Mouse (Mus musculus) spleen, postnatal 4 days (tissue): Measurements from ENCODE around the gene Armc2.
A peak's percentile ranks its signal among the peaks of the same experiment; 100 is the strongest.

Experiments used
- DNase-seq, 2 experiments: peaks; one replicate each; pipeline ENCODE4 v3.0.0; 2022; ENCODE audit warnings: low spot score in 2 of 2

Gene Armc2

DNA sequence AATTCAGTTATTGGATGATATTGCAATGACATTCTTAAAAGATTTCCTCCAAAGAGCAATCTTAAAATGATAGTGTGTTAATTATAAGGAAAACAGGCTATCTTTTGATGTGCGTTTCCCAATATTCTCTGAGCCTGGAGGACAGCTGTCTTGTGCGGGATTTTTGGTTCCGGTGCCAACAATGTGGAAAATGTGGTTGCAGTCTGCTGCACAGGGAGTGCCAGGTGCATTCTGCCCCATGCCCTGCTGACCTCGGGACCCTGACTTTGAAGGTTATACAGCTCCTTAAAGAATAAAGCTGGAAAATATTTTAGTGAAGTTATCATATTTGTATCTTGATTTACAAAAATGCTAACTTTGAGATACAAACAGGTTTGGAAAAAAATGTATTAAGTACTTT lies 110.3 kb downstream of the Armc2 start:
- DNase-seq, result no peak

DNA sequence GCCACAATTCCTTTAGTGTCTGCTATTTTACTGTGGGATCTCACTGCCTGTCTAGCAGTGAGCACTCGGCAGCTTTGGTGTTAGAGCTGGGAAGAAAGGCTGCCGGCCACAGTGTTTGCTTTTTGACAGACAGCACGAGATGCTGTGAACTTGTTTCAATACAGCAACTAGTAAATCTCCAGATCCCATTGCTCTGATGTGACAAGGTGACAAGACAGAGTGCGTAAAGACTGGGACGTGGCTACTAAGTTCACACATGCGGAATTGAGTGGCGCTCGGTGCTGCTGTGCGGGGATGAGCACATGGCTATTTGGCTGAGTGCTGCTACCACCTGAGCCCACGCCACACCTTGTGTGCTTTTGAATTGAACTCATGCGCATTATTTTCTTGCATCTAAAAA lies 110.8 kb downstream of the Armc2 start:
- DNase-seq, result no peak

DNA sequence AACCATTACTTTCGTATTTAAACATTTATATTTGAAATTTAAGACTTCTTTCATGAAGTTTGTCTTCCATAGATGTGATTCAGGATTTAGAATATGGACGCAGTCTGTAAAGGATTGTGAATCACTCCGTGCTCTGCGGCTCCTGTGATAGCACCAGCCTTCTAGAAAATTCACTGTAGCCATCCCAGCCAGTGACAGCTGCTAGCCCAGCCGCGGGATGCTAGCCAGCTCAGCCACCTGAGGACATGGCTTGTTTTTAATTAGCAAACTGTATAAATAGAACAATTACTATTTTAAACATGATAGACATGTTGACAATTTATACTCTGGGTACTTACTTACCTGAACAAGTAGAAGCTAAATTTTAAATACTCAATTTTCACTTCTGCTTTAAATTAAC lies 116.4 kb downstream of the Armc2 start:
- no peak for DNase-seq

DNA sequence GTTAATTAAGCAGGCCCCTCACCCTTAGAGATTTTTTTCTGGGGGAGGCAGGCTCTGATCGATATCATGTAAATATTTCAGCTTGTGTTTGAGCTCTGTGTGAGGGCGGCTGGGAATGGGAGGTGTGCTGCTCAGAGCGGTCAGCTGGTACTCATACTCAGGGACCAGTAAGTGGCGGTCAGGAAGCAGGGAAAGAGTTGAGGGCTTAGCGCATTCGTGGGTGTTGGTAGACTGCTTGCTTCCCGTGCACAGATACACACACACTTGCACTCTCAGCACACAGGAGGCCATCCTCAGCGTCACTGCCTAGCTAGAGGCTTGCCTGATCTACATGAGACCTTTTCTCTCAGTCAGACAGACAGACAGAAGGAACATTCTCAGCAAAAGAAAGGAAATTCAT lies 116.8 kb downstream of the Armc2 start:
- no peak for DNase-seq

DNA sequence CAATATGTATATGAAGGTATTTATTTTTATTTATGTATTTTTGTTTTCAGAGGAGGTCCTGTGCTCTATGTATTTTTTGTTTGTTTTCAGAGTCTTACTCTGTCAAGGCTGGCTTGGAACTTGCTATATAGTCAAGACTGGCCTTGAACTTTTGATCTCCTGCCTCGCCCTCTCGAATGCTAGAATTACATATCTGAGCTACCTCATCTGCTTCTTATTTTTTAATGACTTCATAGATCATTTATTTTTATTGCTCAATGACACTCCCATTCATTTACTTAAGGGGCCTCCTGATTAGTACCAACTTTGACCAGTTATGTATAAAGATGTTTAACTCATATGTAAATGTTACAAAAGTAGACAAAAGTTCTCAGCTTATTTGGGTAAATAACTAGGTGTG lies 121.4 kb downstream of the Armc2 start:
- DNase-seq, result no peak

DNA sequence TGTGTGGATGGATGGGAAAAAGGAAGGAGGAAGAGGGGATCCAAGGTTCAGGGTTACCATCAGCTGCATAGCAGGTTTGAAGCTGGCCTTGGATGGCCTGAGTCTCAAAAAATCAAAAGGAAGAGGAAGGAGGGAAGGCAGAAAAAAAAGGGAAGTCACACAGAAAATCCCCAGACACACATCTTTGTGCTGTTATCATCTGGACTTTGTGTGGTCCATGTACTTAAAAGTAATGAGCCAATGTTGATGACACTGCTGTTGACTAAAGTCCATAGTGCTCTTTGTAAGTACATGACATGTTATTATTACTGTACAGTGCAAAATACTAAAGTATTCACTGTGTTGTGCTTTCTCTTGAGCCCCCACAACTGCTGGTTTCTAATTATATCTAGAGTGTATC lies 121.8 kb downstream of the Armc2 start:
- no peak for DNase-seq

DNA sequence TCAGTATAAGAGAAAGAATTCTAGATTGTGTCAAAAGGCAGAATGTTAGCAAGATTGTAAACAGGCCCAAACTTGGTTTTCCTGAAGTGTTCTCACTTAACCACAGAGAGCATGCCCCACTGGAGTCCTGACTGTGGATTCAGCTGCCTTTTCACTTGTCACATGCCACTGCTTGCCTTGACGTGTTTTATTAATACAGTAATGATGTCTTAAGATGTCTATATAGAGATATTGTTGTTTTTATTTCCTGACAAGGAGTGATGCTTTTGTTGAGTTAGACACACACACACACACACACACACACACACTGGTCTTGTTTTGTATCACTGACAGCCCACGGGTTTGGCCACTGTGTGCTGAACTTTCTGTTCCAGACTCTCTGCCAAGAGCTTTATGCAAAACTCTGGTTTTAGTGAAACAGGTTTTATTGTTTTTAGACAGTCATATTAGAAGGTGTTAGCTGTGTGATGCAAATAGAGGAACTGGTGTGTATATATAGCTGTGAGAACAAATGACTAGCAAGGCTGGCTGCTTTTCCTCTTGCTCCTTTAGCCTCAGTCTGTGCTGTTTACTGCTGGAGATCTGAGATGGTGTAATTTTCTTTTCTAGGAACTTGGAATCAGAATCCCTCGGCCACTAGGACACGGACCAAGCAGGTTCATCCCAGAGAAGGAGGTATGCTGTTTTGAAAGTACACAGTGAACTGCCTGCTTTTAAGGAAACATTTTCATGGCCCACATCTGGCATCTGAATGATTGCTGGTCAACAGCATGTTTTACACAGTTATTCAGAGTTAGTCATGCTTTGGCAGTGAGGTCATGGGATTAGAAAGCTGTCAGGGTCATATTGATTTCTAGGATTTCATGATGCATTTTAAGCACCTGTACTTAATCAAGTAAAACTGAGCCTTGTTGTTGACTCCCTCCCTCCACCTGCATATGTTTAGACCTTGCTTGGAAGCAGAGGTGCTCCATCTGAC lies 124.5 kb downstream of the Armc2 start:
- DNase-seq, result no peak

GRCm38 (mm10) chr10:41891312-41891711 lies 126.9 kb downstream of the Armc2 start:
- DNase-seq, result no peak

DNA sequence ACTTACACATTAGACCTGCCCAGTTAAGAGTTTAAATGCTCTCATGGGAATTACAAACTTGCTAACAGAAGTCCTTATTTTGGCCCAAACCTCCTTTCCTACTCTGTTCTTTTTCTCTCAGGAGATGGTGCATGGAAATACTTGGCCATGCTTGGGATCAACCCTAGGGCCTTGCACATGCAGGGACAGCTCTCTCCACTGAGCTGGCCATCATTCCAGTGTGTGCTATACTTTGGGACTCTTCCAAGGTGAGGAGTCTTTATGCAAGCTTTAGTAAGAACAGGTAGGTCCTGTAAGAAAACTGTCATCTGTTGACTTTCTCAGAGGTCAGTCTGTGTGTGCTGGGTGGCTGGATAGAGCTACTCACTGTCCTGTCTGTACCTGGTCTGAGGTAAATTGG lies 127.7 kb downstream of the Armc2 start:
- DNase-seq, result no peak

GRCm38 (mm10) chr10:41889566-41889965 lies 128.7 kb downstream of the Armc2 start:
- DNase-seq, result peak in 1 of 2 experiments; percentile 7

- DNase-seq, result peak in 1 of 2 experiments; percentile 23
These were observed 129.8 kb downstream of the Armc2 start for GRCm38 (mm10) chr10:41888365-41888941.

- DNase-seq, result peak; percentile 96 to 99
These were observed 131.0 kb downstream of the Armc2 start for GRCm38 (mm10) chr10:41887080-41887821.

DNA sequence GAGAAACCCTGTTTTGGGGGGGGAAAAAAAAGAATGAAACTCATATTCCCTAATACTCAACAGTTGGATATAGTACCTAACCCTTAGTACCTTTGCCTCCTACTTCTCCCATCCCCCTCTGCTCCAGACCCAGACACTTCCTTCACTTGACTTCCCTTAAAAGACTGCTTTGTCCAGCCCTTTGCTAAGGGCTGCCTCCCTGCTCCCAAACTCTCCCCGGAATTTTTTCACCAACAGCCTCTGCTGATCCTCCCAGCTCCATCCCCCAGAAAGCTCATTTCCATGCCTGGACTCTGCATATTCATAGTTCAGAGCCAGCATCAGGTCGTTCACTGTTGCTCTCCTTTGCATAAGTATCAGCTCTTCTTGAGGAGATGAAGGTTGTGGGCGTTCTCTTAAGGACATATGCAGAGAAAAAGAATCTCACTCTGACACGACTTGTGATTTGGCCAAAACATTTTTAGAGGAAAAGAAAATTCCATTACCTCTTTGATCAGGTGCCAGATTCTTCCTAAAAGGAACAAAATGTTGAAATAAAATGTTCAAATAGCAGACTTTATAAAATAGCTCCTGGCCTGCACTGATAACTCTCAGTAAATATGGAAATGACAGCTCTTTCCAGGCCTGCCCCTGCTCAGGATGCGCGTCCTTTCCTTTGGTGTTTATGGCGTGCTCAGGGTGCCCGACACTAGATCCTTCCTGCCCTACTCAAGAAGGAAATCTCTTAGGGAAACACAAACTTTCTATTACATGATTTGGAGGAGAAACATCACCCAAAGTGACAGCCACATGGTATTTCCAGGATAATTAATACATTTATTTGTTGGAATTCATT lies 134.3 kb downstream of the Armc2 start:
- DNase-seq, result no peak

DNA sequence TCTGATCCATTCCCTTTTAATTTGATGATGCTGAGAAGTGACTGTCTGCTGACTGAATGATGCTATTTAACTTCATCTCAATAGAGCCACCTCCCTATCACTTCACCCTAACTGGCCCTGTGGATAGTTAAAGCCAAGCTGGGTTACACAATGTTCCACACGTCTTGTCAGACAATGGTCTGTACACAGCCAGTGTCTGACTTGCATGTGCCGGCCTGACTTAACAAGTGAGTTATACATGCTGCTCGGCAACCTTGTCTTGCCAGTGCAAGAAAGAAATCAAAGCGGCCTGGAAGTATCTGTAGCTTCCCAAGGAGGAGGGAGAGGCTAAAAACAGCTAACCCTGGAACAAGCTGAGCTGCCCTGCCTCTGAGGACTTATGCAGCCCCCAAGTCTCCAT lies 136.8 kb downstream of the Armc2 start:
- no peak for DNase-seq

DNA sequence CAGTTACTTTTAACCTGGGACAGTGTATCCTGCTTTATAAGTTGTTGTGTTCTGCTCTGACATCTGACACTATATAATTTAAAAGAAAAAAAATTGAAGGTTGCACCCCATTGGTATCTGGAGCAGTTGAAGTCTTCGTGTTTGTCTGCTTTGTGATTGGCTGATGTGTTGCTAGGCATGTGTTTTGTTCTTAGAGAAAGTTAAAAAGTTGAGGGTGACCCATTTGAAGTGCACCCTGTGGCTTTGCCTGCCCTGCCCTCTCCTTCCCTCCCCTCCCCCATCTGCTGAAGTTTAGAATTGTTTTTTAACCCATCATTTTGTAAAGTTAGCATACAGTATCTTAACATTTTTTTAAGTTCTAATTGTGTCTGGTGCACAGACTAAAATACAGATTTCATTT lies 137.5 kb downstream of the Armc2 start:
- DNase-seq, result no peak

GRCm38 (mm10) chr10:41880206-41880605 lies 138.0 kb downstream of the Armc2 start:
- DNase-seq, result no peak

- no peak for DNase-seq
These were observed 138.6 kb downstream of the Armc2 start for GRCm38 (mm10) chr10:41879675-41880074.

GRCm38 (mm10) chr10:41878344-41878743 lies 139.9 kb downstream of the Armc2 start:
- no peak for DNase-seq

DNA sequence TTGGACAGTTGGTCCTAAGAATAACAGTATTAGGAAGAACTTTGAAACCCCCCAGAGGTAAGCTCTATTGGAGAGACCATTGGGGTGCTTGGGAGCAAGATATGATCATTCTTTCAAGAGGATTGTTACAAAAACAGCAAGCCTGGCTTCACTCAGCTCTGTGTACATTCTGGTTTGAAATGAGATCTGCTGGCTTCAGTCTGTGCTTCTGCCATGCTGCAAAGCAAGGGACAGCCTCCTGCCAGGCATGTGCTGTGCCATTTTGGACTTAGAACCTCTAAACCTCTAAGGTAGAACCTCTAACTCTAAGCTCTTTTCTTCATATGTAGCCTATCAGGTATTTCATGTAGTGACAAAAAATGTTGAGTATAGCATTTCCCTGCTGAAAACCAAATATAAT lies 142.6 kb downstream of the Armc2 start:
- no peak for DNase-seq

- DNase-seq, result no peak
These were observed 146.7 kb downstream of the Armc2 start for GRCm38 (mm10) chr10:41871564-41871963.

- no peak for DNase-seq
These were observed 148.1 kb downstream of the Armc2 start for GRCm38 (mm10) chr10:41870101-41870500.

- DNase-seq, result no peak
These were observed 150.3 kb downstream of the Armc2 start for GRCm38 (mm10) chr10:41867956-41868355.
